Mouse (Mus musculus): ENCODE data around the gene Stard9.
A peak's percentile ranks its signal among the peaks of the same experiment; 100 is the strongest.

The Stard9 gene

DNA sequence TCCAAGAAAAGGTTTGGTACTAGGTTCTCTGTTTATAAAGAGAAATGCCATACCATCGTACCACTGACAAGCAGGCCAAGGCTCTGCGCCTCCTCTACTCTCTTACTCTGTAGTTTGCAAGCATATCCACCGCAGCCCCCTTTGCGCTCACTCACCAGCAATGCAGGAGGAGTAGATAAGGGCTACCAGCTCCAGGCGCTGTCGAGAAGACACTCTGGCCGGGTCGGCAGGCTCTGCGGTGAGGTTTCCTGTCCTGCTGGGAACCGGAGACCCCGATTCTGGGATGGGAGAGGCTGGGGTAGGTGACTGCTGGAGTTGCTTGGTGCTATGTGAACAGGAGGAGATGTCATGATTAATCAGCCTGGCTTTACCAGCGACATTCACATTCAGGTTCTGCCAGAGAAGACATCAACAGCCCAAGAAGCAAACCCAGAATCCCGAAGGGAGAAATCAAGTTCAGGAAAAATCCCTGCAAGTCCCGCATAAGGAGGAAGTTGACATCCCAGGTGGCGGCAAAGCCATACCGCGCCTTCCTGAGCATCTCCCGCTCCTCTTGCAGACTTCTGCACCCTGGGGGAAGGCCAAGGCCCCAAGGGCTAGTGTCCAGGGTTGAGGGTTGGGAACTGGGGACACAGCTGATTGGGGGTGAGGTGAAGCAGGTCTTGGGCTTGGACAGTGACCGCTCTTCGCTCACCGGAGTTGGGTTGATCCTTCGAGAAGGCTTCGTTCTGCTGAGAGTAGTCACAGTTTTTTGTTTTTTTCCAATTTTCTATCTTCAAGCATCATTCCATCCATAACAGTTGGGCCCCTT lies 101.1 kb downstream of the Stard9 start:
- DNase-seq (ENCODE audit: low spot score): peak; percentile 37

DNA sequence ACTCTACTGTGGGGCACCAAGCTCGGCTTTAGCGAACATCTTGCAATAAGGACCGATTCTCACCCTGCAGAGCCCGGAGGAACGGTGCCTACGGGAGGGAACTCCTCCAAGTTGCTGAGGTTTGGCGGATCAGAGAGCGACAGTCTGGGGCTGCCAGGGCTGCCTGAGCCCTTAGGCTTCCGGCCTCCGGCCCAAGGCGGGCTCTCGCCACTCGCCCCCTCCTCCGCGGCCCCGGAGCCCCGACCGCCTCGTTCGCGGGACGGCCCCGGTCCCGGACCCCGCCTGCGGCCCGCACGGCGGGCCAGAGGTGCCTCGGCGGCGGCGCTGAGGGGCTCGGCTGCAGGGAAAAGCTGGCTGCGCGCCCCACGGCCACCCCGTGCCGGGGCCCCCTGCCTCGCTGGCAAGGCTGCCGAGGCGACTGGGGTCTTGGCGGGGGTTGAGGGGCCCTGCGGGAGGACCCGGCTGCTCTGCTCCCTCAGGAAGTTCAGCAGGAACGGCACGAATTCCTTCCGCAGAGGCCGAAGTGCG lies 101.8 kb downstream of the Stard9 start:
- peak; percentile 43 for DNase-seq (ENCODE audit: low spot score)

DNA sequence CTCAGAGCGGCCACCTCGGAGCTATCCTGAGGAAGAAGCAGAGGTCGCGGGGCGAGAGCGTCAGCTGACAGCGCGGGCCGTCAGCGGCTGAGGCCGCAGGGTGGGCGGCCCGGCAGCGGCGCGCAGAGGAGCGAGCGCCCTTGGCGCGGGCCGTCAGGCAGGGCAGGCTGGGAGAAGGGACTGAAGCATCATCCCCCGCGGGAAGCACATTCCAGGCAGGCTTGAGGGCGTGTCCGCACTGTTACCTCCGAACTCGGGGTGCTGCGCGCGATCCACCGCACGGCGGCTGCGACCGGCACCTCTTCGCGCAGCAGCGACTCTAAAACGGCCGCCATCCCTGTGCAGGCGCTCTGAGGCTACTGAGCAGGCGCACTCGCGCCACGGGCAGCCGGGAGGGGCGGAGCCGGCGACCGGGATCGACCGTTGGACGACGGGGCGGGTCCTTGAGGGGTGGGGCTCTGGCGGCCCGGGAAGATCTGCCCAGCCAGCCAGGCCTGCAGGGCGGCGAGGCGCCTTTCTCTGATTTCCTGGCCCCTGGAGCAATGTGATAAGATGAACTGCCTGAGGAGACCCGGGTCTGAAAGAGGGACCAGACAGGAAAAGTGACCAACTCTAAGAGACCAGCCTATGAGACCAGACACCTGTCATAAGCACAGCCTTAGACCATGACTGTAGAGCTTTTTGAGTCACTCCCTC lies 102.4 kb downstream of the Stard9 start:
- DNase-seq (ENCODE audit: low spot score): peak; percentile 83

DNA sequence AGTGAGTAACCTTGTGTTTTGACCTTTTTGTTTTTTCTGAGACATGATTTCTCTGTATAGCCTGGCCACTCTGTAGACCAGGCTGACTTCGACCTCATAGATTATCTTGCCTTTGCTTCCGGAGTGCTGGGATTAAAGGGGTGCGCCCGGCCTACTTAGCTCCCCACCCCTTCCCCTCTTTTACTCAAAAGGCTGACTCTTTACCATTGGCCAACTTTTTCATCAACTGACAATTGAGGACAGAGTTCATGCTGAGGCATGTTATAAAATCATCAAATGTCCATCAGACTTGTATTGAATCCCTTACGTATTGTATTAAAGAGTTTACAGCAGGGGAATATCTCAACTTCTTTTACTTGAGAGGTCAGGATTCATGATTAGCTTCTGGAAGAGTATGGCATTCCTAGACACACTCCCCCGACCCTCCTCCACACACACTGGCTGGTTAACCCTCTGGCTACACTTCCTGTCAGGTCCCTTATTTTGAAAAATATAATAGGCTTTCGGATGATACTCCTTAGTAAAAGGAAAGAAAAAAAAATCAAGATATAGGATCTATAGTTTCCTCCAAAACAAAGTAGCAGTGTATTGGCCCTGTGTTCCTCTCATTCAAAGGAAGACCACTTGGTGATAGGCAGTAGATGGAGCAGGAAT lies 103.1 kb downstream of the Stard9 start:
- no peak for DNase-seq (ENCODE audit: low spot score)

DNA sequence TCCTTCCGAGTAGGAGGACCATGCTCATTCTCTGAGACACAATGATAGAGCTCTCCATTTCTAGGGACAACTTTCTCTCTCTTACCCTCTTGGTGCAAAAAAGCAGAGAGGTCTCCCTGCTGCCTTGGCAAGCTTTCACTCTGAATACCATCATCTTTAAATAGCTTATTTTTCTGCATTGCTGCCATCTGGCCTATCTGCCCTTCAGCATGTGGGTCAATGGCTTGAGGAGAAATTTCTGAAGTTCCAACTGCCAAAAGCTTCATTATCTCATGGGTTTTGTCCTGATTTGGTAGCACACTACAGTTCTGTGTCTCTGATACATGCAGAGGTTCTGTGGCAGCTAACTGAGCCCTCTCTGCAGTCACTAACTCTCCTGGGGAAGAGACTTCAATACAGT lies 116.6 kb downstream of the Stard9 start:
- no peak for DNase-seq (ENCODE audit: low spot score)

DNA sequence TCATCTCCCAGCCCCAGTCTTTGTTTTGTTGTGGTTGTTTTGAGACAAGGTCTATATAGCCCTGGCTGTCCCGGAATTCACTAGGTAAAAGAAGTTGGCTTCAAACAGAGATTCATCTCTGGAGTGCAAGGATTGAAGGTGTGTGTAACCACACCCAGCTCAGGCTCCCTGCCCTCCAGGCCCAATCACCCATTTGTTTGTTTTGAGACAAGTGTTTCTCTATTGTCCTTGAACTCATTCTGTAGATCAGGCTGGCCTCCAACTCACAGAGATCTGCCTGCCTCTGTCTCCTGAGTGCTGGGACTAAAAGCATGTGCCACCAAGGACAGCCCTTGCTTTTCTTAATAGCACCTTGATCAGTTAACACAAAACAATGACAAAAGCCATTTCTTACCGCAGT lies 119.1 kb downstream of the Stard9 start:
- no peak for DNase-seq (ENCODE audit: low spot score)

DNA sequence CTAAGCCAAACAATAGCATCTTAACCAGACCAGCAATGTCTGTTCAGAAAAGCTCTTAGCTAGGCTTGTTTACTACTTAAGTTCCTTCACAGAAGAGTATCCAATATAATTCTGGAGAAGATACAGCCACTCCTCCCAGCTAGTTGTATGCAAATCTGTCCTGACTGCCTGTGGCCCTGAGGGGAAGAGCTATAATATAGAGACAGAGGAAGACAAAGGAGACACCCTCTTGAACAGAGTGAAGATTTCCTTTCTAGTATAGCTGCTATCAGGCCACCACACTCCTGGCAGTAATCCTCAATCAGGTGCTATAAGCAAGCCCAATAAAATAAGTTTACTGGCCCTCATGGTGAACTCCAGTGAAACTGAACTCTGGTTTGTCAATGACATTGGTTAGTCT lies 133.0 kb downstream of the Stard9 start:
- DNase-seq (ENCODE audit: low spot score): no peak

DNA sequence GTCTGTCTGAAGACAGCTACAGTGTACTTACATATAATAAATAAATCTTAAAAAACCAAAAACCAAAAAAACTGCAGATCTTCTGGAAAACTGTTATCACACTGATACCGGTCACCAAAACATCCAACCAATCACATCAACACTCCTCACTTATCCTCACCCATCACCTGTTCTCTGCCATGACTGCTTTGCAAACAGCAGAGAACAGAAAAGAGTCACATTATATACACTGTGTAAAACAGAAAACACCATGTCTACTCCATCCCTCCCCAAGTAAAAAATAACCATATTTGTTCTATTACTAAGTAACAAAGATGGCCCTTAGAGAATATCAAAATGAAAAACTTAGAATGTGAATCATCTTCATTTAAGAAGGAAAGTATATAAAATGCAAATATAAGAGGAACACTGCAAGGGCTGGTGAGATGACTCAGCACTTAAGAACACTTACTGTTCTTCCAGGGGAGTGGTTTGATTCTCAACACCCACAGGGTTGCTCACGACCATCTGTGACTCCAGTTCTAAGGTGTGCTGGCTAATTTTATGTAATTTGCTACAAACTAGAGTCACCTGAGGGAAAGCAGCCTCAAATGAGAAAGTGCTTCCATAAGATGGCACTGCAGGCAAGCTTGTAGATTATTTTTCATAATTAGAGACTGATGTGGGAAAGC lies 141.5 kb downstream of the Stard9 start:
- DNase-seq (ENCODE audit: low spot score): no peak
